Mouse (Mus musculus) kidney, adult 2 months (tissue): ENCODE measurements around the gene Glrx5. TPM values are rescaled to one million over a fixed set of nuclear protein-coding genes. Genes with fewer than 3 reads are reported as not detected.

Experiments used
- DNase-seq: peaks from one replicate; pipeline ENCODE4 v3.0.0; 2021
- H3K27ac ChIP-seq: fragments of 200-500 bp; 2 replicates; pipeline ENCODE4 v1.5.1; 2012; ENCODE audit warnings: low read depth, low read length, control low read depth, inconsistent platforms; ENCODE audit not compliant: insufficient read depth
- H3K27me3 ChIP-seq: fragments of 200-500 bp; replicated peaks from 2 replicates; pipeline ENCODE4 v1.6.1; 2012; ENCODE audit warnings: mild to moderate bottlenecking, moderate library complexity, low read length, inconsistent platforms; ENCODE audit not compliant: control insufficient read depth, insufficient read depth
- H3K36me3 ChIP-seq: fragments of 200-500 bp; 2 replicates; pipeline ENCODE4 v1.6.1; 2012; ENCODE audit warnings: mild to moderate bottlenecking, moderate library complexity, low read length, inconsistent platforms; ENCODE audit not compliant: control insufficient read depth, insufficient read depth
- H3K4me1 ChIP-seq: fragments of 200-500 bp; 2 replicates; pipeline ENCODE4 v1.6.1; 2011; ENCODE audit warnings: low read length; ENCODE audit not compliant: control insufficient read depth, insufficient read depth
- H3K4me3 ChIP-seq: fragments of 200-500 bp; 2 replicates; pipeline ENCODE4 v1.5.1; 2011; ENCODE audit warnings: mild to moderate bottlenecking, low read depth, low read length, control low read depth; ENCODE audit not compliant: insufficient read depth
- CTCF ChIP-seq: fragments of 200-500 bp; conservative IDR thresholded peaks from 2 replicates; pipeline ENCODE4 v1.5.1; 2011; ENCODE audit warnings: low read depth, mild to moderate bottlenecking, control low read depth, low read length, moderate library complexity, mixed read lengths; ENCODE audit not compliant: insufficient read depth, insufficient read length
- POLR2A ChIP-seq: fragments of 200-500 bp; IDR thresholded peaks from one replicate; pipeline ENCODE4 v1.6.1; 2011; ENCODE audit warnings: low read depth, low read length, control low read depth
- WGBS: fragments of 180-500 bp; shearing (Covaris S2); methylation state at CpG from one replicate; pipeline ENCODE4 v1.1.7; 2018; 5-methylcytosine and 5-hydroxymethylcytosine counted together
- polyA plus RNA-seq: library from polyadenylated mRNA; depleted of rRNA; stranded (reverse); fragments of >200 nt; gene quantifications from 2 replicates; pipeline ENCODE4 v1.2.3, GENCODE M21; 2012

Gene Glrx5
- polyA plus RNA-seq, 1 experiment = 138 TPM

GRCm38 (mm10) chr12:104992123-104992741, 40.3 kb upstream of the Glrx5 start:
- WGBS = 76% methylated on average over 10 of the region's 10 CpGs
- Histone ChIP-seq H3K36me3 (no peaks in the 10 kb centered on the region), H3K4me3 (no peak overlapping the region), H3K27ac (no peak overlapping the region), H3K4me1 (peaks cover under 1% of the 10 kb centered on the region; the same call in 1 of the 2 replicates), H3K27me3 (no peaks in the 10 kb centered on the region)
- DNase-seq = no peak
- no peak for TF ChIP-seq POLR2A

GRCm38 (mm10) chr12:104992838-104993237, 39.6 kb upstream of the Glrx5 start:
- Histone ChIP-seq H3K36me3 (no peaks in the 10 kb centered on the region), H3K27ac (no peak overlapping the region), H3K4me3 (no peak overlapping the region), H3K27me3 (no peaks in the 10 kb centered on the region), H3K4me1 (peaks cover 5% of the 10 kb centered on the region; the same call in 1 of the 2 replicates)
- TF ChIP-seq POLR2A (no peak), CTCF (no peak)
- WGBS = 48% methylated on average over 8 of the region's 8 CpGs
- peak; percentile 85 for DNase-seq

- TF ChIP-seq POLR2A (no peak), CTCF (no peak)
- WGBS = 87% methylated on average over 12 of the region's 12 CpGs
- no peaks in the 10 kb centered on the region for H3K27me3 ChIP-seq
- peaks cover 11% of the 10 kb centered on the region for H3K4me1 ChIP-seq
- H3K27ac ChIP-seq = no peak overlapping the region
- H3K36me3 ChIP-seq = no peaks in the 10 kb centered on the region
- no peak overlapping the region for H3K4me3 ChIP-seq
- DNase-seq = no peak
Measured at GRCm38 (mm10) chr12:104995259-104995876, 37.1 kb upstream of the Glrx5 start.

- 85% methylated on average over 9 of the region's 9 CpGs for WGBS
- H3K4me3 ChIP-seq = no peak overlapping the region
- TF ChIP-seq CTCF (no peak), POLR2A (no peak)
- peaks cover 19% of the 10 kb centered on the region for H3K4me1 ChIP-seq
- peak; percentile 56 for DNase-seq
- H3K36me3 ChIP-seq = no peaks in the 10 kb centered on the region
- H3K27ac ChIP-seq = no peak overlapping the region
- no peaks in the 10 kb centered on the region for H3K27me3 ChIP-seq
Measured at GRCm38 (mm10) chr12:104996012-104996728, 36.3 kb upstream of the Glrx5 start.

GRCm38 (mm10) chr12:104997159-104997558, 35.3 kb upstream of the Glrx5 start:
- peak; percentile 73 for DNase-seq
- Histone ChIP-seq H3K4me3 (no peak overlapping the region), H3K36me3 (no peaks in the 10 kb centered on the region), H3K4me1 (peaks cover 24% of the 10 kb centered on the region), H3K27me3 (no peaks in the 10 kb centered on the region), H3K27ac (no peak overlapping the region)
- TF ChIP-seq POLR2A (no peak), CTCF (no peak)
- WGBS = 45% methylated on average over 10 of the region's 10 CpGs

- Histone ChIP-seq H3K36me3 (no peaks in the 10 kb centered on the region), H3K27ac (no peak overlapping the region), H3K4me3 (no peak overlapping the region), H3K4me1 (peaks cover 24% of the 10 kb centered on the region), H3K27me3 (no peaks in the 10 kb centered on the region)
- 81% methylated on average over 10 of the region's 10 CpGs for WGBS
- TF ChIP-seq POLR2A = no peak
- no peak for TF ChIP-seq CTCF
- no peak for DNase-seq
Measured at GRCm38 (mm10) chr12:104997641-104998293, 34.7 kb upstream of the Glrx5 start.

GRCm38 (mm10) chr12:104998541-104998940, 33.9 kb upstream of the Glrx5 start:
- 88% methylated on average over 6 of the region's 6 CpGs for WGBS
- H3K4me3 ChIP-seq = no peak overlapping the region
- DNase-seq = no peak
- no peaks in the 10 kb centered on the region for H3K36me3 ChIP-seq
- no peak for TF ChIP-seq POLR2A
- TF ChIP-seq CTCF = no peak
- no peak overlapping the region for H3K27ac ChIP-seq
- no peaks in the 10 kb centered on the region for H3K27me3 ChIP-seq
- peaks cover 24% of the 10 kb centered on the region for H3K4me1 ChIP-seq
